Mouse (Mus musculus): ENCODE results near the gene Pbrm1.

Gene Pbrm1

DNA sequence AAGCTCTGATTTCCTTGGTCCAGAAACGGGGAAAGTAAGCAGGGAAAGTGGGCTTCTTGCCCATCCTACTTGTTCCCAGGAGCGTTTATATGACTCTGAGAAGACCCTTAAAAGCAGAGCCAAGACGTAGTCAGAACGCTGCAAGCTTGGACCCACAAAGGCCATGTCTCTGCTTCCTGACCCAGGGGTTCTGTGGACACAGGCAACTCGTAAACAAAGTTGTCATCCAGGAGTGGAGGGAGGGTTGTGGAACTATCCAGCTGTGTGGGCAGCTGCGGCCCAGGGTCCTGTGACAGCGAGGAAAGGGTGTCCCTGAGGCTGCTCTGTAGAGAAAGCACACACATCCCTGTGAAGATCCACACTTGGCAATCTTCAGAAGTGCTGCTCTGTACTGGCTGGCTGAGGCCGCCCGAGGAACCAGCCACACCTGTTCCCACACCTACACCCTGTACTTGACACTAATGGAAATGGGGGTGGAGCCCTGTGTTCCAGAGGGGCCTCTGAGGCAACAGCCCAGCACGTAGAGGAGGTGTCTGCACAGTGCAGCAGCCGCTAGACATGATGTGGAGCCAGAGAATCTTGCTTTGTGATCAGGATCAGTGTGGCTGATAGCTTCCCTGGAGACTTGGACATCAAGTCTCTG lies 114.2 kb downstream of the Pbrm1 start:
- DNase-seq (ENCODE audit: low read depth, low spot score), result no peak

DNA sequence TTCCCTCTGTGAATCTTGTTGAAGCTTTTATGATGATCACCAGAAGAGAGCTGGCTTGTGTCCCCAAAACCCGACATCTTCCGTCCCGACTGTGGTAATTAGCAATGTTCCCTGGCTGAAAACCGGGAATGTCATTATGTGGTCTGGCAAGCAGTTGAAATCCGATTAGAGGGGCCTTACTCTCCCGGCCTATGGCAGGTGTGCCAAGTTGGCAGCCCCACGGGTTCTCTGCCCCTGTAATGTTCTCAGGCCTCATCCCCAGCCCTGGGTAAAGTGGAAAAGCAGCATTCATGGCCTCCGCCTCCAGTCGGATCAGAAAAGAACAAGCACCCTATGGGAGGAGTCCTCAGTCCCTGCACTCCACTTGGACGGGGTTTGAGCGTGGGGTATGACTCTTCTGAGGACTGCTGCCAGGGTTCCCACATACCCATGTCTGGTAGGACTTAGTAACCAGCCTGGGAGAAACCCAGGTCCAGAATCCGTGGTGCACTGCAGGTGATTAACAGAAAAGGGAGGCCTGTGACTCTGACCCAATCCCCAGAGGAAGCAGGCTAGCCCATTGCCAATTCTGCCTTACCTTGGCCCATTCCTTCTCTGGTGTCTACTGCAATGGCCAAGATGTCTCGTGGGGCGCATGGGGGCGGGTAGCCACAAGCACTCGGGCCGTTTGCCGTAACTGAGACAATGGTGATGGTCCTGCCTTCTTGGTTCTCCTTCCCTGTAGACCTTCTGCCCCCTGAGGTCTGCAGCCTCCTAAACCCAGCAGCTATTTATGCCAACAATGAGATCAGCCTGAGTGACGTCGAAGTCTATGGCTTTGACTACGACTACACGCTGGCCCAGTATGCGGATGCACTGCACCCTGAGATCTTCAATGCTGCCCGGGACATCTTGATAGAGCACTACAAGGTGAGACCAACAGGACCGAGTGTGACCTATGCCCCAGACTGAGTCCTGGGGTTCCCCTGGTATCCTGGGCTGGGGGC lies 115.4 kb downstream of the Pbrm1 start:
- no peak for DNase-seq (ENCODE audit: low read depth, low spot score)

- no peak for DNase-seq (ENCODE audit: low read depth, low spot score)
Observed at GRCm38 (mm10) chr14:31135495-31136410, 116.8 kb downstream of the Pbrm1 start.

DNA sequence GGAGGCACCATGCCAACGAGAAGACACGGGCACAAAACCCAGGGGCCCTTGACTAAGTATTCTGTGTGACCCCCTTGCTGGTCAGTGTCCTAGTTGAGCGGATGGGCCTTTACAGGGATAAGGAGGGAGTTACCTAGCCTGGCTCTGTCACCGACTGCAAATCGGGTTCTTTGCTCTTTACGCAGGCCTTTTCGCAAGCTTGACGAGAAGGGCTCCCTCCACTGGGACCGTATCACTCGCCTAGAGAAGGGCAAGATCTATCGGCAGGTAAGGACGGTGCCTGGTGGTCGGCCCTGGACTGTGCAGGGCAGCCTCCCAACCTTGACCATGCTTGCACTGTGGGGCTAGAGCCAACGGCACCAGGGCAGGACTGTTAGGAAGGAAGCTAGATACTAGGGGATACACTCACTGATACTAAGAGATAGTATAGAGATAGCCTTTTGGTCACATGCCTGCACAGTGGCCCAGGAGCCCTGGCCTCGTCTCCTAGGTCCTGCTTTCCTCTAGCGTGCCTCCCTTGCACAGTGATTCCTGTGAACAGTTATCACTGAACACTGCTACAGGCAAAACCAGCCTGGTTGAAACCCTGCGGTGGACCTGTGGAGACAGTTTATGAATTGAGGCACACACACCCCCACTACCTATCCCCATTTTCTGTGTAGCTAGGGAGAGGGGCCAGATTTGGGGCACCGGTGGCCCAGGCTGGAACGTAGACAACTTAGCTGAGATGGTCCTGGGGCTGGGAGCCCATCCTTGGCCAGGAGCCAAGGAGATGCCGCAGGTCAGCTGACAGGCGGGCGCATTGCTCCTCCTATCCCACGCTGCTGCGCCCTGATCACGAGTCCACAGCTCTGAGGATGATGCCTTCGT lies 117.7 kb downstream of the Pbrm1 start:
- DNase-seq (ENCODE audit: low read depth, low spot score), result no peak

DNA sequence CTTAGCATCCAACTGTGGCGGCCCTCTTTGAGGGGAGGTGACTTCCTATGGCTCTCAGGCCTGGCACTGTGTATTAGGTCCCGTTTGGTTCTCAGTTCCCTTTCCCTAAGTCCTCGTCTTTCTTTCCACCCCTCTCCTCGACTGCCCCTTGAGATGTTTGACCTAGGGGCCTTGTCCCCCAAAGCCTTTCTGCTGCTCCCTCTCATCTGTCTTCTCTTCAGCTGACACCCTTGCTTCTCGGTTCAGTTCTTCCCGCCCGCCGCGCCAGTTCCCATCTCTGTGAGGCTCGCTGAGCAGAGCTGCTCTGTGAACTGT lies 118.3 kb downstream of the Pbrm1 start:
- no peak for DNase-seq (ENCODE audit: low read depth, low spot score)

DNA sequence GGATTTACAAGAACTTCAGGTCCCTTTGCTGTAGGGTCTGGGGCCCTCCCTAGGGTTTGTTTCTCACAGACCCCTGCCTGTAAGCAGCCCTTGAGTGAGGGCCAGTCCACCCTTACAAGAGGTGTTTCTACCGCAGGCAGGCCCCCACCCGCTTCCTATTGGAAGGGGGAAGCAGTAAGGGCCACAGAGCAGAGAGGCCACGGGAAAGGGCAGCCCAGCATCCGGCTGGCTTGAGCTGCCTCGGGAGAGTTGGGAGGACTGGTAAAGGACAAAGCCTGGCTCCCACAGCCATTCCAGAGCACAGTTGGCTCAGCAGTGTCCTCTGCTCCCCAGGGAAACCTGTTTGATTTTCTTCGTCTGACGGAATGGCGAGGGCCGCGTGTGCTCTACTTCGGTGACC lies 118.9 kb downstream of the Pbrm1 start:
- DNase-seq (ENCODE audit: low read depth, low spot score), result no peak

- DNase-seq (ENCODE audit: low read depth, low spot score), result no peak
Observed at GRCm38 (mm10) chr14:31138219-31138896, 119.4 kb downstream of the Pbrm1 start.

GRCm38 (mm10) chr14:31138897-31139429 lies 120.0 kb downstream of the Pbrm1 start:
- DNase-seq (ENCODE audit: low read depth, low spot score), result no peak

- DNase-seq (ENCODE audit: low read depth, low spot score), result no peak
Observed at GRCm38 (mm10) chr14:31139666-31140065, 120.7 kb downstream of the Pbrm1 start.

DNA sequence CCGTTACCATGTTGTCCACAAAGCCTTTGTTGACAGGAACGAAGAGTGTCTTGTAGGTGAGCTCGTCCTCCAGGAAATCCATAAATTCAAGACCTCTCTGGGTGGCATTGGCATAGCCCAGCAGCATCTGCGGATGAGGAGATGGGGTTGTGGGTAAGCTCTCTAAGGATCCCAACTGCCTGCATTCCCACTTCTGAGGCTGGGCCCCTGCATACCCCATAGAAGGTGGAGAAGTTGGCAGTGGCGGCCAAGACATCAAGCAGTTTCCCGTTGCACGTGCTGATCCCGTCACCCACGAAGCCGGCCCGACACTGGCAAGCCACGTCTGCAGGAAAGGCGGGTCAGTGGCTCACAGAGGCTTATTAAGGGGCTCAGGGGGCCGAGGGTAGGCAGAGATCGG lies 121.2 kb downstream of the Pbrm1 start:
- no peak for DNase-seq (ENCODE audit: low read depth, low spot score)

DNA sequence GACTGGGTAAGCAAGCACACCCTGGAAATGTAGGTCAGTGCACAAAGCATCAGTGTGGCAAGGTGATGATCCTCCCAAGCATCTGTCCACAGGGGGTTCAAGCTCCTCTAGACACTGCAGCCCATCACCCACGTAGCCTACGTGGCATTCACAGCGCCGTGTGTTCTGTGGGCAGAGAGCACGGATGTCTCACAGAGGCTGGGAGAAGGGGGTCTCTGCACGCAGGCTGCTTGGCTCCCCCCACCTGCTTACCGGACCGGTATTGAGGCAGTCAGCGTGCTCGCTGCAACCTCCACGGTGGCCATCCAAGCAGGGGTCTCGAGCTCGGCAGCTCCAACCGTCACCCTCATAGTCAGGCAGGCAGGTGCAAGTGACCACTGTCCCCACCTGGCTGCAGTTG lies 122.1 kb downstream of the Pbrm1 start:
- no peak for DNase-seq (ENCODE audit: low read depth, low spot score)

GRCm38 (mm10) chr14:31145694-31146093 lies 126.8 kb downstream of the Pbrm1 start:
- DNase-seq (ENCODE audit: low read depth, low spot score), result no peak

GRCm38 (mm10) chr14:31160196-31161150 lies 141.5 kb downstream of the Pbrm1 start:
- no peak for DNase-seq (ENCODE audit: low read depth, low spot score)

- DNase-seq (ENCODE audit: low read depth, low spot score), result no peak
Observed at GRCm38 (mm10) chr14:31161191-31161590, 142.3 kb downstream of the Pbrm1 start.

- DNase-seq (ENCODE audit: low read depth, low spot score), result no peak
Observed at GRCm38 (mm10) chr14:31161638-31162037, 142.7 kb downstream of the Pbrm1 start.

GRCm38 (mm10) chr14:31164067-31164466 lies 145.1 kb downstream of the Pbrm1 start:
- DNase-seq (ENCODE audit: low read depth, low spot score), result no peak

- DNase-seq (ENCODE audit: low read depth, low spot score), result no peak
Observed at GRCm38 (mm10) chr14:31165010-31165409, 146.1 kb downstream of the Pbrm1 start.

- no peak for DNase-seq (ENCODE audit: low read depth, low spot score)
Observed at GRCm38 (mm10) chr14:31165458-31165857, 146.5 kb downstream of the Pbrm1 start.
